Mouse (Mus musculus) E14TG2a.4 (cell line): ENCODE data around the gene Tgfbr1.

Experiments
- CTCF ChIP-seq: conservative IDR thresholded peaks from 2 replicates; pipeline ENCODE4 v1.5.1; 2014; ENCODE audit warnings: low read length
- POU5F1 ChIP-seq: IDR thresholded peaks from 2 replicates; pipeline ENCODE4 v1.6.1; 2014; ENCODE audit warnings: low read length, borderline replicate concordance

DNA sequence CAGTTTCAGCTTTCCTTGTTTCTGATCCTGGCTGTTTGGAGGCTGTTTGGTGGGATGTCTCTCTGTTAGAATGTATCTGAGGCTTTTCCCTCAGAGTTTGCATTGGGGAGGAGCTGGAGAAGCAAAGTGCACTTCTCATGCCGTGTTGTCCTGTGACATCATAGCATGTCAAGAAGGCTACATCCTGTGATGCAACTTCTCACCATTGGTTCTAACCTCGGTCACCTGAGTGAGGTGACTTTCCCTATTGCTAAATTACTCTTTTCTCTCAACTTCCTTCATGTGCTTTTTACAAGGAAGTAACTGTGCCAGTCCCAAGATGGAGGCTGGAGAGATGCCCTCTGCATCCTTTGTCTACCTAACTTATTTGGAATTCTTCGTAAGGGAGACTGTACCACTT lies 95.5 kb downstream of the Tgfbr1 start:
- TF ChIP-seq CTCF (no peak), POU5F1 (no peak)
